Mouse (Mus musculus) brown adipose tissue, adult 24 weeks (tissue): ENCODE measurements around the gene Trcg1. TPM values are rescaled to one million over a fixed set of nuclear protein-coding genes. Genes with fewer than 3 reads are reported as not detected.

ENCODE experiments used
- H3K27ac ChIP-seq: fragments of 200-500 bp; replicated peaks from 2 replicates; pipeline ENCODE4 v1.5.1; 2012; ENCODE audit warnings: low read depth, mild to moderate bottlenecking, low read length
- H3K4me1 ChIP-seq: fragments of 200-500 bp; 2 replicates; pipeline ENCODE4 v1.6.1; 2012; ENCODE audit warnings: low read length, mixed read lengths; ENCODE audit not compliant: control insufficient read depth, insufficient read depth, insufficient read length
- H3K4me3 ChIP-seq: fragments of 200-500 bp; 2 replicates; pipeline ENCODE4 v1.5.1; 2012; ENCODE audit warnings: low read depth, mild to moderate bottlenecking, low read length, moderate library complexity; ENCODE audit not compliant: insufficient read depth
- polyA plus RNA-seq: library from polyadenylated mRNA; stranded (reverse); fragments of >200 nt; gene quantifications from 2 replicates; pipeline ENCODE4 v1.2.4, GENCODE M21; 2012; ENCODE audit not compliant: missing spikeins, insufficient read depth, insufficient read length

The Trcg1 gene
- polyA plus RNA-seq, 1 experiment = not detected

- Histone ChIP-seq H3K4me1 (peaks cover 11% of the 10 kb centered on the region), H3K27ac (no peak overlapping the region), H3K4me3 (no peak overlapping the region)
Measured at GRCm38 (mm10) chr9:57283311-57283710, 47.0 kb downstream of the Trcg1 start.

- Histone ChIP-seq H3K4me1 (peaks cover 6% of the 10 kb centered on the region; the same call in 1 of the 2 replicates), H3K27ac (no peak overlapping the region), H3K4me3 (no peak overlapping the region)
Measured at GRCm38 (mm10) chr9:57287183-57287582, 50.8 kb downstream of the Trcg1 start.

GRCm38 (mm10) chr9:57294905-57295304 is 58.5 kb downstream of the Trcg1 start:
- Histone ChIP-seq H3K4me1 (peaks cover 7% of the 10 kb centered on the region; the same call in 1 of the 2 replicates), H3K27ac (no peak overlapping the region), H3K4me3 (no peak overlapping the region)

- H3K4me3 ChIP-seq = no peak overlapping the region
- H3K27ac ChIP-seq = no peak overlapping the region
- peaks cover 7% of the 10 kb centered on the region; the same call in 1 of the 2 replicates for H3K4me1 ChIP-seq
Measured at GRCm38 (mm10) chr9:57295666-57296065, 59.3 kb downstream of the Trcg1 start.

GRCm38 (mm10) chr9:57296277-57296676 is 59.9 kb downstream of the Trcg1 start:
- no peak overlapping the region for H3K4me3 ChIP-seq
- H3K4me1 ChIP-seq = peaks cover 7% of the 10 kb centered on the region; the same call in 1 of the 2 replicates
- no peak overlapping the region for H3K27ac ChIP-seq

- Histone ChIP-seq H3K27ac (no peak overlapping the region), H3K4me1 (peaks cover 7% of the 10 kb centered on the region; the same call in 1 of the 2 replicates), H3K4me3 (no peak overlapping the region)
Measured at GRCm38 (mm10) chr9:57297938-57298337, 61.6 kb downstream of the Trcg1 start.

Other genes starting within 250 kb of the Trcg1 start
- gene Ptpn9, start 241.6 kb upstream of the Trcg1 start, polyA plus RNA-seq = 9.8 and 13.4 TPM in 2 replicates
- 14.9 and 20.4 TPM in 2 replicates for gene Sin3a, start 164.5 kb upstream of the Trcg1 start, polyA plus RNA-seq
- gene Man2c1, start 105.9 kb upstream of the Trcg1 start, polyA plus RNA-seq = 33.1 and 72.3 TPM in 2 replicates
- gene Neil1, start 88.3 kb upstream of the Trcg1 start, polyA plus RNA-seq = 9.9 and 10.9 TPM in 2 replicates
- 65.1 and 89.8 TPM in 2 replicates for gene Commd4, start 78.2 kb upstream of the Trcg1 start, polyA plus RNA-seq
- 6.0 and 7.2 TPM in 2 replicates for gene 1700017B05Rik, start 26.1 kb downstream of the Trcg1 start, polyA plus RNA-seq
- gene Ppcdc, start 203.6 kb downstream of the Trcg1 start, polyA plus RNA-seq = 16.5 and 22.5 TPM in 2 replicates
- 5.2 and 5.5 TPM in 2 replicates for gene Scamp5, start 231.5 kb downstream of the Trcg1 start, polyA plus RNA-seq